Mouse (Mus musculus) Patski (cell line): ENCODE results near the gene Cst7. TPM values are rescaled to one million over a fixed set of nuclear protein-coding genes. Genes with fewer than 3 reads are reported as not detected.

Experiments used
- ATAC-seq: fragments of 100-300 bp; one replicate; pipeline ENCODE4 v1.8.0; 2021
- CTCF ChIA-PET: fragments of 350-600 bp; sonication (Branson Sonifier 250); formaldehyde crosslinking; loops from one replicate; lab custom pipeline; 2022; ENCODE audit warnings: inconsistent platforms; lab: Charles Lee
- POLR2A ChIA-PET: fragments of 350-600 bp; sonication (Branson Sonifier 250); formaldehyde crosslinking; loops from one replicate; lab custom pipeline; 2022; ENCODE audit warnings: antibody characterized with exemption, inconsistent platforms; lab: Charles Lee
- DNase-seq: peaks from one replicate; pipeline ENCODE4 v3.0.0-alpha.2; 2011; ENCODE audit warnings: low read depth, low spot score
- H3K27me3 ChIP-seq: fragments of 371-371 bp; one replicate; pipeline ENCODE4 v1.5.1; 2021
- CTCF ChIP-seq: fragments of 100-300 bp; IDR thresholded peaks from one replicate; pipeline ENCODE4 v1.5.1; 2021
- in situ Hi-C: fragments of 300-500 bp; cut with MboI; formaldehyde crosslinking; loops from 3 replicates; pipeline ENCODE4 v1.11.1; 2018; ENCODE audit warnings: low pct_unique_long_range_greater_than_20kb, mixed read lengths
- polyA plus RNA-seq: library from polyadenylated mRNA; unstranded; gene quantifications from one replicate; pipeline ENCODE4 v1.2.3, GENCODE M21; 2021

Cst7 gene
- polyA plus RNA-seq, 1 experiment from 2014 or later = not detected

GRCm38 (mm10) chr2:150624926-150625325 is 54.7 kb downstream of the Cst7 start:
- peaks cover 17% of the 10 kb centered on the region for H3K27me3 ChIP-seq
- ChIA-PET CTCF (no interaction called here), POLR2A (no interaction called here)
- no peak for TF ChIP-seq CTCF
- ATAC-seq = no peak
- in situ Hi-C loops = no loop called here
- no peak for DNase-seq

DNA sequence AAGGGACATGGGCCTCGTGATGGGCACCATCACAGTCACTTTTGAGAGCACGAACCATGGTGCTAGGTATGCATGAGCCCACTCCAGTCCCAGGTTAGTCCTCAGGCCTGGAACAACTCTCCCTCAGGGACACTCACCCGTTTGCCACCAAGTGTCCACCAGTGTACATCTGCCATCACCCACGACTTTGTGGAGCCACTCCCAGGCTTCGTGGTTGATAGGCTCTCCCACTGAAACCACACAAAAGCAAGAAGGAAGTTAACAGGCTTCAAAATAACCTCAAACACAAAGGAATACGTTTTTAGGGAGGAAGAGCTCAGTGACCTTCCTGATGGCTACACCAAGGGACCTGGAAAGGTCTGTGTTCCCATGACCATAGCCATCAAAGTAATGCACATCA is 56.9 kb downstream of the Cst7 start:
- CTCF ChIA-PET = interaction anchor here (1.2 kb wide), 1 partner anchor 13 kb away, joined by 3 read pairs; no protein-coding TSS in a partner anchor
- POLR2A ChIA-PET = no interaction called here
- in situ Hi-C loops = no loop called here

More for the DNA sequence above, 56.9 kb downstream of the Cst7 start:
- DNase-seq (no peak), ATAC-seq (no peak)
- TF ChIP-seq CTCF = no peak
- peaks cover 17% of the 10 kb centered on the region for H3K27me3 ChIP-seq

Other genes with a start within 250 kb of the Cst7 start
- 1.7 TPM for gene Gm10130, start 246.7 kb upstream of the Cst7 start, polyA plus RNA-seq
- gene 3300002I08Rik, start 207.7 kb upstream of the Cst7 start, polyA plus RNA-seq = 3.8 TPM
- gene Zfp442, start 118.9 kb upstream of the Cst7 start, polyA plus RNA-seq = 2.1 TPM
- 0.06 TPM for gene Zfp345, start 85.3 kb upstream of the Cst7 start, polyA plus RNA-seq
- 68.9 TPM for gene Apmap, start 38.2 kb downstream of the Cst7 start, polyA plus RNA-seq
- 0.77 TPM for gene Acss1, start 98.1 kb downstream of the Cst7 start, polyA plus RNA-seq
- gene Vsx1, start 118.9 kb downstream of the Cst7 start, polyA plus RNA-seq = not detected
- gene Entpd6, start 178.6 kb downstream of the Cst7 start, polyA plus RNA-seq = 8.9 TPM
- 66.6 TPM for gene Pygb, start 216.3 kb downstream of the Cst7 start, polyA plus RNA-seq